Mouse (Mus musculus): ENCODE data around the gene Rrp1. TPM values are rescaled to one million over a fixed set of nuclear protein-coding genes. Genes with fewer than 3 reads are reported as not detected.

Gene Rrp1
- polyA plus RNA-seq, 1 experiment: 360 TPM

GRCm38 (mm10) chr10:78452641-78453040, 39.8 kb upstream of the Rrp1 start:
- TF ChIP-seq CTCF (IDR thresholded peaks at IDR 0.05; ENCODE audit: control insufficient read depth, insufficient read depth, insufficient replicate concordance, low read depth, low read length): no peak
- no peak for TF ChIP-seq POLR2A (IDR thresholded peaks at IDR 0.05; ENCODE audit: control insufficient read depth, low read depth, low read length)
- no peak overlapping the region for H3K4me3 ChIP-seq (ENCODE audit: control insufficient read depth, low read depth, low read length)
- H3K4me1 ChIP-seq (ENCODE audit: control insufficient read depth, insufficient read depth, low read length): no peaks in the 10 kb centered on the region; the same call in none of the 2 replicates
- H3K27ac ChIP-seq (ENCODE audit: control insufficient read depth, insufficient read depth, low read depth, low read length): peak overlapping the region; percentile 36; the same call in 1 of the 2 replicates
- H3K27me3 ChIP-seq (ENCODE audit: control insufficient read depth, insufficient read depth, low read length): no peaks in the 10 kb centered on the region
- H3K36me3 ChIP-seq (ENCODE audit: control insufficient read depth, insufficient read depth, low read length): no peaks in the 10 kb centered on the region

DNA sequence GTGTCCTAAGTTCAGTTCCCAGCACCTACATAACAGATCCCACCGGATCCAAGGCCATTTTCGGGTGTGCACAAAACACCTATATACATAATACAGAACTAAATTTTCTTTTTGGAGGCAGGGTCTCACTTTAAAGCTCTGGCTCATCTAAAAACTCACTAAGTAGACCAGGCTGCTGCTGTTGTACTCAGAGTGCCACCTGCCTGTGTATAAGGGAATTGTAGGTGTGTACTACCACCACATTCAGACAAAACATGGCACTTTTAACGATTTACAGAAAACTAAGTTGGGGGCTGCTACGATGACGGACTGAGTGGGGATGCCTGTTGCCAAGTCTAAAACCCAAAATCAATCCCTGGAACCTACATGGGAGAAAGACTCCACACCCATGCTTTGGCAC, 37.9 kb upstream of the Rrp1 start:
- TF ChIP-seq POLR2A (IDR thresholded peaks at IDR 0.05; ENCODE audit: control insufficient read depth, low read depth, low read length) (no peak), CTCF (IDR thresholded peaks at IDR 0.05; ENCODE audit: control insufficient read depth, insufficient read depth, insufficient replicate concordance, low read depth, low read length) (no peak)
- Histone ChIP-seq H3K36me3 (ENCODE audit: control insufficient read depth, insufficient read depth, low read length) (no peaks in the 10 kb centered on the region), H3K4me1 (ENCODE audit: control insufficient read depth, insufficient read depth, low read length) (no peaks in the 10 kb centered on the region; the same call in none of the 2 replicates), H3K27me3 (ENCODE audit: control insufficient read depth, insufficient read depth, low read length) (no peaks in the 10 kb centered on the region), H3K27ac (ENCODE audit: control insufficient read depth, insufficient read depth, low read depth, low read length) (no peak overlapping the region), H3K4me3 (ENCODE audit: control insufficient read depth, low read depth, low read length) (no peak overlapping the region)

- no peaks in the 10 kb centered on the region; the same call in none of the 2 replicates for H3K4me1 ChIP-seq (ENCODE audit: control insufficient read depth, insufficient read depth, low read length)
Measured at GRCm38 (mm10) chr10:78447396-78447795, 34.6 kb upstream of the Rrp1 start.

DNA sequence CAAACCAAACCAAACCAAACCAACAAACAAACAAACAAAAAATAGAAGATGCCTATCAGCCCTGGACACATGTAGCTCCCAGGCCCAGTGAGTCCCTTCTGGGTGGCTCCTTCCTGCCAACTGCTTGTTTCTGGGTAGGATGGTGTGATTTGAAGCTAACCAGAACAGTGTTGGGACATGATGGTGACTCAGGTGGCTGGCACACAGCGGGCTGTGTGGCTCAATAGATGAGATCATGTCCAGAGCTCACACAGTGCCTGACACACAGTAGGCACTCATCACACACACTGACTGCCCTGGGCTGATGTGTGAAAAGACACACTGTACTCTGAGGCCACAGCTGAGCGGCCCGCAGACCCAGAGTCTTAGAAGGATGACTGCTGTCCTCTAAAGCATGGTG, 33.4 kb upstream of the Rrp1 start:
- Histone ChIP-seq H3K27ac (ENCODE audit: control insufficient read depth, insufficient read depth, low read depth, low read length) (no peak overlapping the region), H3K27me3 (ENCODE audit: control insufficient read depth, insufficient read depth, low read length) (no peaks in the 10 kb centered on the region), H3K4me3 (ENCODE audit: control insufficient read depth, low read depth, low read length) (no peak overlapping the region), H3K36me3 (ENCODE audit: control insufficient read depth, insufficient read depth, low read length) (no peaks in the 10 kb centered on the region), H3K4me1 (ENCODE audit: control insufficient read depth, insufficient read depth, low read length) (no peaks in the 10 kb centered on the region; the same call in none of the 2 replicates)
- TF ChIP-seq CTCF (IDR thresholded peaks at IDR 0.05; ENCODE audit: control insufficient read depth, insufficient read depth, insufficient replicate concordance, low read depth, low read length): no peak
- TF ChIP-seq POLR2A (IDR thresholded peaks at IDR 0.05; ENCODE audit: control insufficient read depth, low read depth, low read length): no peak

More at GRCm38 (mm10) chr10:78447396-78447795, 34.6 kb upstream of the Rrp1 start:
- H3K4me3 ChIP-seq (ENCODE audit: control insufficient read depth, low read depth, low read length): no peak overlapping the region
- no peak for TF ChIP-seq CTCF (IDR thresholded peaks at IDR 0.05; ENCODE audit: control insufficient read depth, insufficient read depth, insufficient replicate concordance, low read depth, low read length)
- no peak for TF ChIP-seq POLR2A (IDR thresholded peaks at IDR 0.05; ENCODE audit: control insufficient read depth, low read depth, low read length)
- H3K27me3 ChIP-seq (ENCODE audit: control insufficient read depth, insufficient read depth, low read length): no peaks in the 10 kb centered on the region
- H3K27ac ChIP-seq (ENCODE audit: control insufficient read depth, insufficient read depth, low read depth, low read length): no peak overlapping the region
- no peaks in the 10 kb centered on the region for H3K36me3 ChIP-seq (ENCODE audit: control insufficient read depth, insufficient read depth, low read length)

DNA sequence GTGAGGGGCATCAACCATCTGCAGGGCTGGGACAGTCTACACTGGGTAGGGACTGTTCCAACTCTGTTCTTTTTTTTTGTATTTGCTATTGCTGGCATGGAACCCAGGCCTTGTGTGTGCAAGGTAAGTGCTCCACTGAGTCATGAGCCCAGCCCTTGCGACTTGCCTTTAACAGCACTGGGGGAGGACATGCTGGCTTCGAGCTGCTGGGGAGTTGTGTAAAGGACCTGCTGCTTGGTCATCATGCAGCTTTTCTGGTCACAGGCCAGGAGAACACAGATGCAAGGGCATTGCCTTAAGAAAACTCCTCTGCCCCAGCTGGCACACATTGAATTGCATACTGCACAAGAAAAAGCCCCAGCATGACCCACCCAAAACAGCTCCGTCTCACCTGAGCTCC, 29.4 kb upstream of the Rrp1 start:
- Histone ChIP-seq H3K4me1 (ENCODE audit: control insufficient read depth, insufficient read depth, low read length) (0 out of 2 replicates have a peak, but pooled peaks cover 2% of the 10 kb centered on the region), H3K4me3 (ENCODE audit: control insufficient read depth, low read depth, low read length) (no peak overlapping the region), H3K27me3 (ENCODE audit: control insufficient read depth, insufficient read depth, low read length) (no peaks in the 10 kb centered on the region), H3K27ac (ENCODE audit: control insufficient read depth, insufficient read depth, low read depth, low read length) (no peak overlapping the region), H3K36me3 (ENCODE audit: control insufficient read depth, insufficient read depth, low read length) (no peaks in the 10 kb centered on the region)
- TF ChIP-seq CTCF (IDR thresholded peaks at IDR 0.05; ENCODE audit: control insufficient read depth, insufficient read depth, insufficient replicate concordance, low read depth, low read length) (no peak), POLR2A (IDR thresholded peaks at IDR 0.05; ENCODE audit: control insufficient read depth, low read depth, low read length) (no peak)

DNA sequence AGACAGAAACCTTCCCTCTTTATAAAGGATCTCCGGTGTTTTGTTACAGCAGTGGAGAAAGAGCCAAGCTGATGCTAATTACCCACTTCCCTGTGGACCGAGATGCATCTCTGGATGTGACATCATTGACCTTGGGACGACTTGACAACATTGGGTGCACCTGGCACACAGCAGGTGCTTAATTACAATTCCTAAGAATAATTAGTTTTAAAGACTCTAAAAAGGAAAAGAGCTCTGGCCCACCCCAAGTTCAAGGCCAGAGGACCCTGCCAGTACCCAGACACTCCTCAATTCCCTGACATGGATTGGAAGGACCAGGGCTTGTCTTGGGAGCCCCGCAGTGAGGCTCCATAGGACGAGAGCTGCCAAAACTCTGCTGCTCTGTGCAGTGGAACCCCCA, 28.8 kb upstream of the Rrp1 start:
- H3K27me3 ChIP-seq (ENCODE audit: control insufficient read depth, insufficient read depth, low read length): no peaks in the 10 kb centered on the region
- no peak overlapping the region for H3K27ac ChIP-seq (ENCODE audit: control insufficient read depth, insufficient read depth, low read depth, low read length)
- H3K4me1 ChIP-seq (ENCODE audit: control insufficient read depth, insufficient read depth, low read length): 0 out of 2 replicates have a peak, but pooled peaks cover 2% of the 10 kb centered on the region
- peak overlapping the region; percentile 82; the same call in 1 of the 2 replicates for H3K4me3 ChIP-seq (ENCODE audit: control insufficient read depth, low read depth, low read length)
- H3K36me3 ChIP-seq (ENCODE audit: control insufficient read depth, insufficient read depth, low read length): no peaks in the 10 kb centered on the region
- TF ChIP-seq CTCF (IDR thresholded peaks at IDR 0.05; ENCODE audit: control insufficient read depth, insufficient read depth, insufficient replicate concordance, low read depth, low read length) (no peak), POLR2A (IDR thresholded peaks at IDR 0.05; ENCODE audit: control insufficient read depth, low read depth, low read length) (no peak)

GRCm38 (mm10) chr10:78440812-78441211, 28.0 kb upstream of the Rrp1 start:
- Histone ChIP-seq H3K36me3 (ENCODE audit: control insufficient read depth, insufficient read depth, low read length) (no peaks in the 10 kb centered on the region), H3K27ac (ENCODE audit: control insufficient read depth, insufficient read depth, low read depth, low read length) (no peak overlapping the region), H3K4me1 (ENCODE audit: control insufficient read depth, insufficient read depth, low read length) (0 out of 2 replicates have a peak, but pooled peaks cover 2% of the 10 kb centered on the region), H3K4me3 (ENCODE audit: control insufficient read depth, low read depth, low read length) (peak overlapping the region; percentile 82), H3K27me3 (ENCODE audit: control insufficient read depth, insufficient read depth, low read length) (no peaks in the 10 kb centered on the region)
- TF ChIP-seq POLR2A (IDR thresholded peaks at IDR 0.05; ENCODE audit: control insufficient read depth, low read depth, low read length) (no peak), CTCF (IDR thresholded peaks at IDR 0.05; ENCODE audit: control insufficient read depth, insufficient read depth, insufficient replicate concordance, low read depth, low read length) (peak; percentile 86)

Measured in testis, adult 2 months (tissue).